ENCODE assay signal across 7 mouse cellular contexts in the genomic region with DNA sequence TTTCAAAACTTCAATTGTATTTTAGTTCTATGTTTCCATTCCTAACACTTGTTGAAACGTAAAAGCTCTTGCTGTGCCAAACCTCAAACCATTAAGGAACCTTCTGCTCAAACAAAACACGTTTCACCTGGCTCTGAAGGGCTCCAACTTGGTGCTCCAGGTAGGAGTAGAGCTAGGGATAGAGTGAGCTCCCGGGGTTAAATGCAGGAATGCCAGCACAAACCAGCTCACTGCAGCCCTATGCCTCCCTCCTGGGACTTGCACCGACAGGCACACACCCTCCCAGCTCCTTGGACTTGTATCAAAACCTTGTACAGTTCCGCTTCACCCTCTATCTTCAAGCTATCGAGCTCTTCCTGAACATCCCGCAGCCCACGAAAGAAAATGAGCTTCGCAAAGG.
DNase-seq lines count a peak whose midpoint lies in the region; ATAC-seq and TF ChIP-seq lines count a peak whose summit lies in the region.

No protein-coding gene starts in this region.

- intact Hi-C loops in heart, postnatal 36 days (cut with DNase I) = no loop called here

- WGBS in limb, embryonic 11.5 days = 30% methylated on average over 9 of the region's 9 CpGs

- H3K4me2 ChIP-seq in limb, embryonic 11.5 days (ENCODE audit: low read depth, severe bottlenecking) = peak overlapping the region; percentile 97; the same call in 1 of the 2 replicates

- H3K9me3 ChIP-seq in E14TG2a.4 (ENCODE audit: low read length) = no peaks in the 10 kb centered on the region
- H3K9me3 ChIP-seq in limb, embryonic 11.5 days (ENCODE audit: control insufficient read depth, low read length) = no peaks in the 10 kb centered on the region

- H3K27ac ChIP-seq in limb, embryonic 11.5 days (replicated peaks; ENCODE audit: low read depth, low read length) = 0 out of 2 replicates have a peak overlapping the region, but pooled peaks have one; percentile 0

- H3K4me3 ChIP-seq in E14TG2a.4 (replicated peaks; ENCODE audit: low read length) = peak overlapping the region; percentile 75
- no peak overlapping the region for H3K4me3 ChIP-seq in limb, embryonic 11.5 days (ENCODE audit: low read depth, low read length)

- DNase-seq in ES-CJ7 (ENCODE audit: low read depth, low spot score) = peak; percentile 40
- peak; percentile 28 to 42 for DNase-seq in heart, postnatal 36 days
- DNase-seq in limb, embryonic 11.5 days (ENCODE audit: low spot score) = no peak
- no peak for DNase-seq in frontal cortex, postnatal 14 days (ENCODE audit: low spot score in 2 of 2)
- no peak for DNase-seq in spleen, postnatal 10 days (ENCODE audit: low spot score in 2 of 2)
- DNase-seq in right cerebral cortex, postnatal 25 days = no peak

- peaks cover 66% of the 10 kb centered on the region for H3K4me1 ChIP-seq in E14TG2a.4 (replicated peaks; ENCODE audit: low read depth, low read length)
- peaks cover 21% of the 10 kb centered on the region for H3K4me1 ChIP-seq in limb, embryonic 11.5 days (ENCODE audit: control insufficient read depth, insufficient read depth, low read length)

- H3K9ac ChIP-seq in limb, embryonic 11.5 days (ENCODE audit: low read length) = no peak overlapping the region

- no peaks in the 10 kb centered on the region for H3K36me3 ChIP-seq in E14TG2a.4 (ENCODE audit: insufficient read depth, low read length)
- H3K36me3 ChIP-seq in limb, embryonic 11.5 days (ENCODE audit: control insufficient read depth, insufficient read depth, low read length) = no peaks in the 10 kb centered on the region

- TF ChIP-seq CTCF in E14TG2a.4 (conservative IDR thresholded peaks at IDR 0.05; ENCODE audit: low read length) = no peak

- ATAC-seq in limb, embryonic 11.5 days (ENCODE audit: insufficient number of reproducible peaks, low FRiP score, low TSS enrichment, low read depth) = no peak

- H3K27me3 ChIP-seq in E14TG2a.4 (ENCODE audit: insufficient read depth, low read length) = no peaks in the 10 kb centered on the region
- H3K27me3 ChIP-seq in limb, embryonic 11.5 days (ENCODE audit: control insufficient read depth, insufficient read depth, low read length) = no peaks in the 10 kb centered on the region

Comparison
In these comparisons a context has a peak if more than half of its experiments do, and no peak if none do; other contexts are left out.
1. DNase-seq: peak in ES-CJ7 (single experiment) and heart, postnatal 36 days (2 of 2); none in limb, embryonic 11.5 days (single experiment), frontal cortex, postnatal 14 days (0 of 2), spleen, postnatal 10 days (0 of 2) and right cerebral cortex, postnatal 25 days (single experiment).